Mouse (Mus musculus): ENCODE data around the gene Sik2.

Sik2 gene

DNA sequence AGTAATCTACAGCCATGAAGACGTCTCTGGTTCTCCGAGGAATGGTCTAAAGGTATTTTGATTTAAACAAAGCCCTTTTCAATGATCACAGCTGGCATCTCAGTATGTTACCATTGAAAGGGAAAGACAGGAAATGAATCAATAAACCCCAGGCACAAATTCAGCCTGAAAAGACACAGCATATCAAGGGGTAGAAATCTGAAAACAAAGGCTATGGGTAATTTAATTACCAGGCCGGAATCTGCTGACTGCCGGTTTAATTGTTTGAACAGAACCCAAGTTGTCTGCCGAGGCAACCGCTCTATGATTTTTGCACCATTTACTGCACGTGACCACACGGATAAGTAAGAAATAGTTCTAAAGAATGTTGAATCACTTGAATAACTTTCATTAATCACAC, 22.8 kb downstream of the Sik2 start:
- DNase-seq (ENCODE audit: low spot score) = no peak

DNA sequence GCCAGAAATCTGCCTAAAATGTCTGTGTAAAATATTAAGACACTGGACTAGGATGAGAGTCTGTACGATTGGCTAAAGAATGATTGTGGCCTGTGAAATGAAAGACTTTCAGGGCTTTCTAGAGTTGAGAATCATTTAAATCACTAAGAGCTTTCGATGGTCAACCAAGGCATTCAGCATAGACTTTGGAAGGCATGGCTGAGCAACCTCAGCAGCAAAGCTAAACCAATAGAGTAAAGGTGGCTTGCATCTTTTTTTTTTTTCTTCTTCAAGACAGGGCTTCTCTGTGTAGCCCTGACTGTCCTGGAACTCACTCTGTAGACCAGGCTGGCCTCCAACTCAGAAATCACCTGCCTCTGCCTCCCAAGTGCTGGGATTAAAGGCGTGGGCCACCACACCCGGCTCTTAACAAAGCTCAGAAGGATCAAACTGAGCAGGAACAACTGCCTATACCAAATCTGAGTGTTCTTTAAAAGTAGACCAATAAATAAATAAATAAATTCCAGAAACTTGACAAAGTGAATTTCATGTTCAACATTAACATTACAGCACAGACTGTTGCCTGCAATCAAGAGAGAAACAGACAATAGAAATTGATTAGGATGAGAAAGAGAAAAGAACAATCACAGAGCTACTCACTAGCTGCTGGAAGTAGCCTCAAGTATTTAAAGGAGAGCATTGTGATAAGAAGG, 27.2 kb downstream of the Sik2 start:
- DNase-seq (ENCODE audit: low spot score) = no peak

DNA sequence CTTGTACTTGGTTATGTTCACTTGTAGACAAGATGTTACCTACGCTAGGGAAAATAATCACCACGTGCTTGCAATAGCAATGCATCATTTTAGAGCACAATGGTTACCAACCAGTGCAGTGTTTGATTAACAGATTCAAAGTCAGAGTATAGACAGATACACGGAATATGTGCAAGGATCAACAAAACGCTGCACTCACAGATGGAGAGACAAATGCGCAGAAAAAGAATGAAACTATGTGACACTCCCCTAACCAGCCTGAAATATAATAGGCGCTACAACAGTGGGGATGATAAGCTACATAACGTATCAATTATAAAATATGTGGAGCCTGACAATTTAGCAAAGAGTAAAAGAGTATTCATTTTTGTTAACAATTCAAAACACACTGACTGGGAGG, 34.2 kb downstream of the Sik2 start:
- no peak for DNase-seq (ENCODE audit: low spot score)

DNA sequence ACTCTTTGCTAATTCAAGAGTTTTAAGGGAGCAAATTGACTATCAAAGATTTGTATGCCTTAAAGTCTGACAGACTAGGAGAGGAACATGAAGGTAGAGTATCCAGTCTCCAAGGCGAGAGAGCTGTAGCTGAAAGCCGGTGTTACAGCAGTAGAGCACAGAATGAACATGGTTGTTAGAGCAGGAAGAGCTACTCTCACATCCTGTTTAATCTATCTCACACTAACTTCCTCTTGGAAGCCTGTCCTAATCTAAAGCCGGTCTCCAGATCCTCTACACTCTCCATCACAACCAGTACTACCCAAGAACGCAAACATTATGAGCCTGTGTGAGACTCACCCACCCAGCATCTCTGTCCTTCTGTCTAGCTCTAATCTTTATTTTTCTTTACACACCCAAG, 38.5 kb downstream of the Sik2 start:
- no peak for DNase-seq (ENCODE audit: low spot score)

DNA sequence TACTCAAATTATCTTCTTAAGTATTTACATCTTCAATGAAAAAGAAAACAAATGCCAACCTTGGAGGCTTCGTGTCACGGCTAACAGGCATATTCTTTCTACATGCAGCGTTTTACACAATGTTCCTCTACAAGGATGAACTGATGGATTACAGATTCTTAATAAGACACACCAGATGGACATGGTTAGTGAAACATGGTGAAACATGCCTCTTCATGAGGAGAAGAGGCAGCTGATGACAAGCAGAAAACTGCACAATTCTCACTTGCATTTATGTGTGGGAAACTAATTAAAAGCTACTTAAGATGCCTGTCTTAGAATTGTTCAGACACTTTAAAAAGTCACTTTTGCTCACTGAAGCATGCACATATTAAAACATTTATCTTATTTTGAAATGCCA, 39.6 kb downstream of the Sik2 start:
- no peak for DNase-seq (ENCODE audit: low spot score)

DNA sequence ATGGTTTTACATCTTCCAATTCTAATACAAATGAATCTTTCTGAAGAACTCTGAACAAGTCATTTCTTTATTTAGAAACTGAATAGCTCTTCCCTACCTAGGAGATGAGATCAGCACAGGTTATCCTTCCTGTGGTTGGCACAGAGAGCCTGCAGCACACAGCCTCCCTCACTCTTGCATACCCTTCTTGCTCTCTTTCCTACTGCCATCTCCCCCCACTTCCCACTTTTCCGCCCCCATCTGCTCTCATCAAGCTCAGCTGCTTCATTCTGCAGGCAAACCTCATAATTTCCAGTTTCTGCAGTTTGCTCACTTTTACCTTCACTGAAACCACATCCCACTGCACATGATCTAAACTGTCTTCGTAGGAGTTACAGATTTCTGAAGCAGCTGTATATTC, 42.6 kb downstream of the Sik2 start:
- DNase-seq (ENCODE audit: low spot score) = no peak

DNA sequence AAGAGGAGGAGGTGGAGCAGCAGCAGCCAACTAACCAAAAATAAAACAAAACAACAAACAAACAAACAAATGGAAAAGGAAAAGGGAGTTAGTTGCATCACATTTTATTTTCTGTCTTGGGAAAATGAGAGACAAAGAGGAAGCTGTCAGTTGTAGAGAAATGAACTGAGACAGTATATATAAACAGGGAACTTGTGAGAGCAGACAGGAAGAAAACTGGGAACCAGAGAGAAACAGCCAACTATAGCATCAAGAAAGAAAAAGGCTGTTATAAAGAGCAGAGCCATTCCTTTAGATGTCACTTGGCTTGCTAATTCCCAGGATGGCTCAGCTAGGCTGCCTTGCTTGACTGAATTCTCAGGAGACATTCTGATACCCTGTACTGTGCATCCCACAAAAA, 43.5 kb downstream of the Sik2 start:
- no peak for DNase-seq (ENCODE audit: low spot score)

DNA sequence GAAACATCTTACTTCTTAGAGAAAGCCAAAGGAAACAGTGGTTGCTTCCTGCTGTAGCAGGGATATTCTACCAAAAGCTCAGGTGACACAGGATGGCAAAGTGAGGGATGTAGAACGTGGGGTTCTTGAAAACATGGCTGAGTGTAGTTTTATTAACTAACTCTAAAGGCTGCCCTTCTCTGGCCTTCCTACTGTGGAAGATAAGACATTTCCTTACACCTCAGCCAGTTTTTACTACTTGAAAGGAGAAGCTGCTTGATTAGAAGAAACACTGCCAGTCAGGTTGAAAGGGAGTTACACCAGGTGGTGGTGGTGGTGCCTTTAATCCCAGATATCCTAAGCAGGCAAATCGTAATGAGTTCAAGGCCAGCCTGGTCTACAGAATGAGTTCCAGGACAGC, 44.0 kb downstream of the Sik2 start:
- DNase-seq (ENCODE audit: low spot score) = no peak

DNA sequence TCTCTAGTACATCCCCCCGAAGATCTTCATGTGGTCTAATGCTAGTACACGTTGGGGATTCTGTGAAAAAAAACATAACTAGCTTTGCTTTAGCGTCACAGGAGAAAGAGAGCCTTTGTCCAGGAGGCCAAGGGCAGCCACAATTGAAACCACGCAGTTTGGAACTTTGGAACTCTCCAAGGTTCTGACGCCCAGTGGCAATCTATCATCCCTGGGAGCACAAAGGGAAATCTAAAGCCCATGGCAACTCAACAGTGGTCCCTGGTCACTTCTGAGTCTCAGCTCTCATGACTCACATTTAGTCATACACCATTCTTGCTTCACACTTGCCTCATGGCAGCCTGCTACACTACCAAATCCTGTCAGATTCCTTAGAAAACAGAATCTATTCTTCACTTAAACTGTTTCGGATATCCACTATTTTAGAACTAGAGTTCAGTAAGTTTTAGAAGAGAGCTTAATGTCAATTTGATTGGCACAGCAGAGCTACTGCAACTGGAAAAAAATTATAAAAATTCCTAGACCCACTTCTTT, 50.9 kb downstream of the Sik2 start:
- no peak for DNase-seq (ENCODE audit: low spot score)

DNA sequence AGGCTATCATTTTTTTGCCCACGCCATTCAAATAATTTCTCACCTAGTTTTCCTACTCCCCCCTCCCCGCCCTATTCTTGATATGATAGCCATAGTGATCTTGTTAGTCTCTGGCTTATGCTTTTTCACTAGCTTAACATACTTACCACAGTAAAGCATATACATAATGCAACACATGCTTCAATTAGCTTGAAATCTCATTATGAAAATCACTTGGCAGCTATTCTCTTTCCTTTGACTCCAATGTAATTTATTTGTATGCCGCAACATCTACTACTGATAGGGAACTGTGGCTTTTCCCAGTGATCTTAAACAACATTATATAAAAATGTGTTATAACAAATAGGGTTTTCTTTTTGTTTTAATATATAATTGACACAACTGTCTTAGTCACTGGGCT, 53.7 kb downstream of the Sik2 start:
- no peak for DNase-seq (ENCODE audit: low spot score)

DNA sequence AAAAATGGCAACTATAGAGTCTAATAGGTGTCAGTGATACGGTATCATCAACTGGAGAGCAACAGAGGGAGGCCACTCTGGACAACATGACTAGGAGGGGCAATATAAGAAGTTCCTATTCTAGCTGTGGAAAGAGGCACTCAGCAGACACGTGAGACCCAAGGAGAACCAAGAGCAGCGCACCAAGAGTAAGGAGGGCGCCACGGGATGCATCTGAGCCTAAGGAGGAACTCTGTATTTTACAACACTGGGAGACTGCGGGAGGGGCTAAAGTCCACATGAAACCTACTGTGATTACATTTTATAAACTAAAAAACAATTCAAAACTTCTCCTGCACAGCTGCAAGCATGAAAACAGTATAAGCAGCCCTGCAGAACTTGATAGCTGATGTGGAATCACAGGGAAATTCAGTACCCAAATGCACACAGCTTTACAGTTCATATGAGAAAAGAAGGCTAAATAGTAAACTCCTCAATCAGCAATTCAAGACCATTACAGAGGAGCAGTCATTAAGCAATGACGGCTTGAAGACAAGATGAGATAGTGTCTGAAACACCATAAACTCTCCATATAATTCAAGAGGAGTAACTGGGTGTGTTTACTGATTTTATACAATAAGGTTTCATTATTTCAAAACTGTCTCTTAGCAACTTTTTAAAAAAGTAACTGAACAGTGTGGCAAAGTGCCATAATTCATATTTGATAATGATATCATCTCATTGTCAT, 60.6 kb downstream of the Sik2 start:
- DNase-seq (ENCODE audit: low spot score) = no peak

DNA sequence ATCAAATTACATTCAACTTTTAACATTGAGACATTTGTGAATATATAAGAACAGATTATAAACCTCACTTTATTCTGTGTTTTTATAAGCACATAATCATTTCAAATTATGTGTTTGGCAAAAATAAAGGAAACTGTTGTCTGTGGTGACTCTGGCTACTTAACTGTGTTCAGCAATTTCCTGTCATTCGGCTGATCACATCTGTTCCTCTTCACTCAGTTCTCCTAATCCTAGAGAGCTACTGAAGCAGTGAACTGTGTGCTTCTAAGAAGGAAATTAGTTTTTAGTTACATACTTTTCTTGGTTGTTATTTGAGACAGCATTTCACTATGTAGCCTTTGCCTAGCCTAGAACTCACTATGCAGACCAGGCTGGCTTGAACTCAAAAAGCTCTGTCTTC, 62.5 kb downstream of the Sik2 start:
- DNase-seq (ENCODE audit: low spot score) = no peak

DNA sequence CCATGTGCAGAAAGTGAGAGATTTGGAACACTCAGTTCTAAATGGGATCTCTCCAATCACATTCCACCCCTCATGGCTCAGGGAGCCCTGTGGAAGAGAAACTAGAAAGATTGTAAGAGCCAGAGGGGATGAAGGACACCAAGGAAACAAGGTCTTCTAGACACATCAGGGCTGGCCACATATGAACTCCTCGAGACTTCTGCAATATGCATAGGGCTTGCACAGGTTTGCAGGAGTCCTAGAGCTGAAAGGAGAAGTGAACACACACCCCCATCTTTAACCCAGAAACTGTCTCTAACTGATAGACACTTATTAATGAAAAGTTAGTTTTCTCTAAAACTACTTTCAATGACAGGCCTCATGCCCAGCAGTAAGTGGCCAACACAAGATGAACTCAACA, 64.0 kb downstream of the Sik2 start:
- no peak for DNase-seq (ENCODE audit: low spot score)

DNA sequence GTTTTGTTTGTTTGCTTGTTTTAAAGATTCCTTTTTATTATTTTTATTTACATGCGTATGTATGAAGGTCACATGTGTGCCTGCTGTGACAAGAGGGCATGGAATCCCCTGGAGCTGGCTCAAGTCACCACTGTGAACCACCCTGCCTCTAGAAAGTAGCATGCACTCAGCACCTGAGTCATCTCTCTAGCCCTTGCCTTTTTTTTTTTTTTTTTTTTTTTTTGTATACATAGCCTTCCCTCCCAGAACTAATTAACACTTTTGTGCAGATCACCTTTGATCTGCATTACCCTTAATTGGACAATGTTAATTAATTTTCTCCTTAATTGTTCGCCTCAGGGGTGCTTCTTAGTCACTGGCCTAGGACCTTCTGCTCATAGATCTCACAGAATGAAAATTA, 66.2 kb downstream of the Sik2 start:
- DNase-seq (ENCODE audit: low spot score) = no peak

DNA sequence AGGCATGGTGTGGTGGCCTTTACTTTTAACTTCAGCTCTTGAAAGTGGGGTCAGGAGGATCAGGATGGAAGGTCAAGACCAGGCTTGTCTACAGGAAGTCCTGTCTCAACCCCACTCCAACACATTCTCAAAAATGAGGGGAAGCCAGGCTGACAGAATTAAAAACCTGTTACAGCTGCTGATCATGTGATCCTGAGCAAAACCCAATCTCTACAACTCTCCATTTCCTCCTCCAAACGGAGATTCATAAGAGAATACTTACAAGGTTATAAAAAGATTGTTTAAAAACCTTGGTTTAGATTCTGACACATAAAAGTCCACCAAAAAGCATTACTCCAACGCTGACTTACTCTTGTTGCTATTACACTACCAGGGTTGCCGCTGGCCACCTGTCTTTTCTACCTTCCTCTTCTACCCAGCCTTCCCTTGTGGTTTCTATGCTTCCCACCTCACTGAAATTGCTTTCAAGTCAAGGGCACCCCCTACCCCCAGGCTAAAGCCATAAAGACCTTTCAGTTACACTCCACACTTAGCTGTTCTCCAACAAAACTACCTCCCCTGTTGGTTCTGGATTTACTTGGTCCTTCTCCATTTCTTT, 67.0 kb downstream of the Sik2 start:
- no peak for DNase-seq (ENCODE audit: low spot score)

DNA sequence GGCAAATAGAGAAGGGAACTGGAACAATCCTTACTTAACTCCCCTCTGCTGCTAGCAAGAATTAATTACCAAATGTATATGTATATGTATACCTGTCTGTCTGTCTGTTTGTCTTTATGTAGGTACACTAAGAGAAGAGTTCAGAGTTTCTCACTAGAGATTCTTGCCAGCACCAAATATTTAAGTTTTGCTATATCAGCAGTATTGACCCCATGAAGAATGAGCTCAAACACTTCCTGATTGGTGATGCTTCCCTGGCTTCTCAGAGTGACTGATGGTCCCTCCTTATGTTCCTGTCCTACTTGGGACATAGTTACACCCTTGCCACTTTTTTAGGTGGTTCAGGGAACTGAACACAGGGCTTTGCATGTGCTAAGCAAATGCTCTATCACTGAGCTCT, 78.9 kb downstream of the Sik2 start:
- no peak for DNase-seq (ENCODE audit: low spot score)

DNA sequence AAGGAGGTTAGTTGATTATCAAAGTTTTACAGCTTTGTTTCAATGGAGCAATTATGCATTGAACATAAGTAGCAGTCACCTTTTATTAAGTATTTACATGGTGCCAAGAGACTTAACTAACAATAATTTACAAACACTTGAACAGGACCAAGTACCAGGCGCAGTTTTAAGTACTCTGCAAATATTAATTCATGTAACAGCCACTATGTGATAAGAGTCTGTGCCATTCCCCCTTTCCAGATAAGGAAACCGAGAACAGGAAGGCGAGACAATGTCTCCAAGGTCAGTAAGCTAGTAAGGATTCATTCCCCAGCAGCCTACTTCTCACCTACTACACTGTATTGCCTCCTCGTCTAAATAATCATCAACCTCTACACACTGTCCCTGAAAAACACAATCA, 83.1 kb downstream of the Sik2 start:
- no peak for DNase-seq (ENCODE audit: low spot score)

DNA sequence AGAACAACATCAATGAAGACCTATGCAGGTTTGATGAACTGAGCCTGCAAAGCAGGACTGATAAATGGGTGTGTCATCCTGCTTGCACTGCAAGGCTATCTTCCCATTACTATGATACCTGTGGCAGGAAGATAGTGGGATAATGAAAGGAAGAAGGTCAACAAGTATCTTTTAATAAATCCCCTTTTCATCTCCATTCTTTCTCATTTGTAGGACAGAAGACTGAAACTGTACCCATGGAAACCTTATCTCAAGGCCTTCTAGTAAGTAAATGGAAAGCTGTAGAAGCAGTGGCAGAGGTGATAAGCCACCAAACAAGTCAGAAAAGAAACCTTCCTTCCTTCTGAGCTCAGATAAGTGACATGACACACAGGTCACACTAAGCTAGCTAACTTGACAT, 84.4 kb downstream of the Sik2 start:
- DNase-seq (ENCODE audit: low spot score) = no peak

DNA sequence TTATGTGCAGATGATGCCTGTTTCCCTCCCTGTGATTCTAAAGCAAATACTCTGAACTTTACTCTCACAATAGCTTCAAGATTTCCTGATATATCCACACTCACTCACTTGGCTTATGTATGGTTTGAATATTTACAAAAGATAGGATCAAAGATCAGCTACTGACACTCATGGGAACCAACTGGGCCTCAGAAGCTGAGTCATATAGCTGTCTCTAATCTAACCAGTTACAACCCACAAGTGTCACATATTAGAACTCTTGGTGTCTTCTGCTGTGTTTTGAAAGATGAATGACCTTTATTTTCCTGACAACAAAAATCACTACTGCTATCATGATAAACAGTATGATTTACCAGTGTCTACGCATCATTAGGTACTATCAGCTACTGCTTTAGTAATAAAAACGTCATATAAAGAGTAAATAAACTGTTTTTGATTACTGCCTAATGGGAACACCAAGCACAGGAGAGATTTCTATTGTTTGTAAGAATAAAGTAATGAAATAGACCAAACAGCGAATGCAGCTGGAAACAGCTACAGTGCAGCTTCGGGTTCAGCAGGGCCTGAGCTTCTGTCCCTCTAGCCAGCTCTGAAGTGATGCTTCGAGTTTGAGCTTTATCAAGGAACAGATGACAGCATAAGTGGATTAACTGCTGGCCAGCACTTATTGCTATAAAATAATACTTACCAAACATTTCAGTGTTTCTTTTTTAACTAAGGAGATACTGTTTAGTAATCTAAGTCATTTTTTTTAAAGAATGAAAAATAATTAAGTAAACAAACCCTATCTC, 86.3 kb downstream of the Sik2 start:
- no peak for DNase-seq (ENCODE audit: low spot score)

DNA sequence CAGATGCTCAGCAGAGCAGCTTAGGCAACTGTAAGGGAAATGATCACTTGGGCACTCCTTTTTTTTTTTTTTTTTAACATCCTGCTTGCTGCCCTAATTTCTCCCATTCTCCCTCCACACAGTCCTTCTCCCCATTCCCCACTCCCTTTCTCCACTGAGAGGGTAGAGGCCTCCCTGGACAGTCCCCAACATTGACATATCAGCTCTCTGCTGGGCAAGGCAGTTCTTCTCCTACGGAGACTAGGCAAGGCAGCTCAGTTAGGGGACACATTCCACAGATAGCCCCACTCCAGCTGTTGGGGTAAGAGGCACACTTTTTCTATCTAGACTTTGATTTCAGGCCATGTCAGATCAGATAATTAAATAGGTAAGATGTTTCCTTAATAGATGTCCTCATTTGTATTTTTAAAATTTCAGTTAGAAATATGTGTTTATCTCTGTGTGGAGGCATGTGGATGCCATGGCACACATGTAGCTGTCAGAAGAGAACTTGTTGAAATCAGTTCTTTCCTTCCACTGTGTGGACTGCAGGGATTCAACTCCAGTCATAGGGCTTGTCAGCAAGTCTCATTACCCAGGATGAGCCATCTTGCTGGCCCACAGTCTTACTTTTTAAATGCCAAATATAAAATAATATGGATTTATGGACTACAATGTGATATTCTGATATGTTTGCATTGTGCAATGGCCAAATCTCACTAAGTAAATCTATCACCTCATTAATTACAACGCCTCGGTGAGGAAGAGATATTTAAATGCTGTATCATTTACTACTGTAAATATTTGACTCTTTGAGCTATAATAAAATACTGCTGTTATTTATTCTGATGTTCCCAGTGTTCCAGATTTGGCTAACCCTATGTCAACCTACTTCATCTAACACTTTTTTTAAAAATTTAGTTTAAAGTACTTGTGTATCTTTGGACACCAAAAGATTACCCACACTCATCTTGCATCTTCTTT, 87.7 kb downstream of the Sik2 start:
- DNase-seq (ENCODE audit: low spot score) = no peak

DNA sequence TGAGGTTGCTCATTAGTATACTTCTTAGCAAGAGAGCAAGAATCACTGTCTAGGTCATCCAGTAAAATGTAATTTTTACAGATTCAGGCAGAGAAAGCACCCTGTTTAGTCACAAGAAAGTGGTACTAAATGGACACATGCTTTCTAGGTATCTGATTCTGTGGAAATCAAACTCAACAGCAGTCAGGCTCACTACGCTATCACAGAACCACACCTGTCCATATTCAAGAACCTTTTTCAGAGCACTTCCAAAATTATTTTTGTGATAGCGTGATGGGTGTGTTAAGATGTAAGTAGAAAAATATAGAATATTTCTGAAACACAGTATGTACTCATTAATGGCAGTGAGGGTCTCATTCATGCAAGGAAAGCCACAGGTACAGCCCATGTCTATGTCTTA, 89.3 kb downstream of the Sik2 start:
- no peak for DNase-seq (ENCODE audit: low spot score)
